24 mouse cellular contexts compared by ENCODE assay signal in the genomic region with DNA sequence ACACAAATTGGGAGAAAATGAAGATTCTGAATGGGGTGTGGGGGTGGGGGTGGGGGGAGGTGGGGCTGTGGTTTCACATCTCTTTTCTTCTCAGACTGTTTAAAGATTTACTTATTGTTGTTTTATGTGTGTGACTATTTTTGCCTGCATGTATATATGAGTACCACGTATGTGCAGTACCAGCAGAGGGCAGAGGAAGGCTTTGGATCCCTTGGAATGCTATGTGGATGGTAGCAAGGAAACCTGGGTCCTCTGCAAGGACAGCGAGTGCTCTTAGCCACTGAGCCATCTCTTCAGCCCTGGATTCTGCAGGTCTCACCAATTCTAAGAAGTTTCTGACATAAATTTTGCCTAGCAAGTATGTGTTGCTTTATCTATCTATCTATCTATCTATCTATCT. TPM values are rescaled to one million over a fixed set of nuclear protein-coding genes. Genes with fewer than 3 reads are reported as not detected.
DNase-seq lines count a peak whose midpoint lies in the region; ATAC-seq and TF ChIP-seq lines count a peak whose summit lies in the region.
"Had no signal": no experiment of that assay in that cellular context is flagged by ENCODE, and none has a peak within 500 bp of the region (broad histone marks: within the 10 kb centered on the region; RNA-seq: fewer than 3 reads in every experiment).

No protein-coding gene starts in this region.

- WGBS in kidney, adult 2 months = 88% methylated on average over 2 of the region's 2 CpGs
- WGBS in kidney, embryonic 14.5 days = 81% methylated on average over 2 of the region's 2 CpGs
- 85% methylated on average over 2 of the region's 2 CpGs for WGBS in lung, postnatal 0 days
- 80% methylated on average over 2 of the region's 2 CpGs for WGBS in stomach, postnatal 0 days

- H3K9me3 ChIP-seq in kidney, embryonic 14.5 days (ENCODE audit: control insufficient read depth, low read length) = no peaks in the 10 kb centered on the region
- no peaks in the 10 kb centered on the region for H3K9me3 ChIP-seq in lung, postnatal 0 days (ENCODE audit: low read length)
- H3K9me3 ChIP-seq in stomach, postnatal 0 days (ENCODE audit: control insufficient read depth, low read length) = no peaks in the 10 kb centered on the region
- H3K9me3 ChIP-seq: forebrain, embryonic 13.5 days; heart, embryonic 15.5 days; limb, embryonic 12.5 days; liver, embryonic 13.5 days; midbrain, embryonic 10.5 days had no signal

- TF ChIP-seq POLR2A in kidney, adult 2 months (IDR thresholded peaks at IDR 0.05; ENCODE audit: low read depth, low read length) = no peak

- H3K4me2 ChIP-seq in kidney, embryonic 14.5 days (replicated peaks; ENCODE audit: low read depth, low read length) = no peak overlapping the region
- H3K4me2 ChIP-seq in lung, postnatal 0 days (replicated peaks; ENCODE audit: low read depth, low read length) = no peak overlapping the region
- no peak overlapping the region for H3K4me2 ChIP-seq in stomach, postnatal 0 days (replicated peaks; ENCODE audit: low read depth)
- H3K4me2 ChIP-seq: forebrain, embryonic 13.5 days; heart, embryonic 15.5 days; limb, embryonic 12.5 days; liver, embryonic 13.5 days had no signal

- peak; percentile 16; the same call in 1 of the 2 replicates for TF ChIP-seq CTCF in kidney, adult 2 months (conservative IDR thresholded peaks at IDR 0.05; ENCODE audit: insufficient read depth, insufficient read length, low read depth, low read length)
- TF ChIP-seq CTCF in lung, postnatal 0 days (IDR thresholded peaks at IDR 0.05) = peak; percentile 63
- peak; percentile 60 for TF ChIP-seq CTCF in stomach, postnatal 0 days (IDR thresholded peaks at IDR 0.05; ENCODE audit: low read depth)

- no peak for TF ChIP-seq EP300 in lung, postnatal 0 days (IDR thresholded peaks at IDR 0.05)
- TF ChIP-seq EP300 in stomach, postnatal 0 days (optimal IDR thresholded peaks at IDR 0.05) = no peak

- DNase-seq in frontal cortex, postnatal 10 days (ENCODE audit: low spot score in 2 of 2) = no peak
- no peak for DNase-seq in kidney, adult 2 months
- peak; percentile 21 for DNase-seq in lung, postnatal 0 days (ENCODE audit: low spot score)
- no peak for DNase-seq in lung, postnatal 25 days (ENCODE audit: low spot score)
- no peak for DNase-seq in stomach, postnatal 0 days (ENCODE audit: low spot score)
- no peak for DNase-seq in retina, postnatal 1 day
- DNase-seq: adrenal gland, postnatal 25 days; heart, postnatal 4 days; kidney, adult 18-20 months; kidney, postnatal 25 days; liver, embryonic 13.5 days; right cerebral cortex, adult 18-20 months; thymus, postnatal 36 days had no signal

- ATAC-seq in frontal cortex, adult (ENCODE audit: low TSS enrichment) = peak; percentile 70; the same call in 1 of the 2 replicates
- ATAC-seq in kidney, embryonic 14.5 days (ENCODE audit: low FRiP score, low TSS enrichment) = no peak
- no peak for ATAC-seq in lung, postnatal 0 days
- no peak for ATAC-seq in stomach, postnatal 0 days (ENCODE audit: low FRiP score, low TSS enrichment)
- ATAC-seq: forebrain, embryonic 13.5 days; hindbrain, embryonic 16.5 days had no signal

- H3K4me1 ChIP-seq in kidney, adult 2 months (ENCODE audit: control insufficient read depth, insufficient read depth, low read length) = no peaks in the 10 kb centered on the region
- H3K4me1 ChIP-seq in kidney, embryonic 14.5 days (ENCODE audit: control insufficient read depth, insufficient read depth, low read length) = no peaks in the 10 kb centered on the region
- H3K4me1 ChIP-seq in lung, postnatal 0 days (ENCODE audit: insufficient read depth, low read depth, low read length) = no peaks in the 10 kb centered on the region
- H3K4me1 ChIP-seq in stomach, postnatal 0 days (replicated peaks; ENCODE audit: control insufficient read depth, insufficient read depth) = no peaks in the 10 kb centered on the region
- H3K4me1 ChIP-seq: forebrain, embryonic 13.5 days; heart, embryonic 15.5 days; limb, embryonic 12.5 days; liver, embryonic 13.5 days; midbrain, embryonic 10.5 days had no signal

- H3K36me3 ChIP-seq in kidney, adult 2 months (ENCODE audit: control insufficient read depth, insufficient read depth, low read length) = no peaks in the 10 kb centered on the region
- H3K36me3 ChIP-seq in kidney, embryonic 14.5 days (ENCODE audit: control insufficient read depth, insufficient read depth, low read length) = no peaks in the 10 kb centered on the region
- H3K36me3 ChIP-seq in lung, postnatal 0 days (ENCODE audit: insufficient read depth, low read length) = no peaks in the 10 kb centered on the region
- H3K36me3 ChIP-seq in stomach, postnatal 0 days (ENCODE audit: control insufficient read depth, insufficient read depth, low read length) = no peaks in the 10 kb centered on the region
- H3K36me3 ChIP-seq: heart, embryonic 15.5 days; limb, embryonic 12.5 days; liver, embryonic 13.5 days; midbrain, embryonic 10.5 days had no signal

- H3K9ac ChIP-seq in kidney, embryonic 14.5 days (ENCODE audit: low read depth, low read length) = no peak overlapping the region
- no peak overlapping the region for H3K9ac ChIP-seq in lung, postnatal 0 days (replicated peaks; ENCODE audit: low read depth)
- H3K9ac ChIP-seq in stomach, postnatal 0 days (ENCODE audit: low read length) = no peak overlapping the region
- H3K9ac ChIP-seq: forebrain, embryonic 13.5 days; heart, embryonic 15.5 days; limb, embryonic 12.5 days; liver, embryonic 13.5 days had no signal

- H3K27ac ChIP-seq in kidney, adult 2 months (ENCODE audit: insufficient read depth, low read depth, low read length) = no peak overlapping the region
- no peak overlapping the region for H3K27ac ChIP-seq in kidney, embryonic 14.5 days (ENCODE audit: low read depth, low read length)
- no peak overlapping the region for H3K27ac ChIP-seq in lung, postnatal 0 days (ENCODE audit: low read length)
- no peak overlapping the region for H3K27ac ChIP-seq in stomach, postnatal 0 days (replicated peaks)
- H3K27ac ChIP-seq: forebrain, embryonic 13.5 days; heart, embryonic 15.5 days; limb, embryonic 12.5 days; liver, embryonic 13.5 days; macrophage; midbrain, embryonic 10.5 days had no signal

- no peak overlapping the region for H3K4me3 ChIP-seq in kidney, adult 2 months (ENCODE audit: insufficient read depth, low read depth, low read length)
- H3K4me3 ChIP-seq in kidney, embryonic 14.5 days (ENCODE audit: low read length) = no peak overlapping the region
- no peak overlapping the region for H3K4me3 ChIP-seq in lung, postnatal 0 days (ENCODE audit: low read depth, low read length)
- no peak overlapping the region for H3K4me3 ChIP-seq in stomach, postnatal 0 days (ENCODE audit: low read depth, low read length)
- H3K4me3 ChIP-seq: forebrain, embryonic 13.5 days; heart, embryonic 15.5 days; limb, embryonic 12.5 days; liver, embryonic 13.5 days; midbrain, embryonic 10.5 days had no signal

- no peaks in the 10 kb centered on the region for H3K27me3 ChIP-seq in kidney, adult 2 months (replicated peaks; ENCODE audit: control insufficient read depth, insufficient read depth, low read length)
- H3K27me3 ChIP-seq in kidney, embryonic 14.5 days (ENCODE audit: control insufficient read depth, insufficient read depth, low read length) = no peaks in the 10 kb centered on the region
- no peaks in the 10 kb centered on the region for H3K27me3 ChIP-seq in lung, postnatal 0 days (replicated peaks; ENCODE audit: insufficient read depth, low read length)
- H3K27me3 ChIP-seq in stomach, postnatal 0 days (ENCODE audit: control insufficient read depth, insufficient read depth, low read length) = no peaks in the 10 kb centered on the region
- H3K27me3 ChIP-seq: forebrain, embryonic 13.5 days; limb, embryonic 12.5 days; liver, embryonic 13.5 days had no signal

RNA-seq across cellular contexts. Expression of gene Ppp4r4, which starts 32.8 kb away (rescaled TPM):
- polyA plus RNA-seq in kidney, adult 2 months (2012; rRNA removed) = 0.99 and 1.0 TPM in 2 replicates
- polyA plus RNA-seq in kidney, embryonic 14.5 days (2014; fragmentation: Nextera tagmentation; extraction: Ambion mirVana) = 1.2 and 2.0 TPM in 2 replicates
- polyA plus RNA-seq in lung, postnatal 0 days (2015; fragmentation: Nextera tagmentation; extraction: Ambion mirVana) = 6.1 and 6.3 TPM in 2 replicates
- polyA plus RNA-seq in stomach, postnatal 0 days (2015; fragmentation: Nextera tagmentation; extraction: Ambion mirVana) = 0.38 and 0.53 TPM in 2 replicates

RNA-seq across cellular contexts. Expression of gene Ifi27l2b, which starts 42.2 kb away (rescaled TPM):
- polyA plus RNA-seq in kidney, adult 2 months (2012; rRNA removed) = 0.08 and 0.19 TPM in 2 replicates
- not detected in 2 replicates for polyA plus RNA-seq in kidney, embryonic 14.5 days (2014; fragmentation: Nextera tagmentation; extraction: Ambion mirVana)
- not detected in 2 replicates for polyA plus RNA-seq in lung, postnatal 0 days (2015; fragmentation: Nextera tagmentation; extraction: Ambion mirVana)
- 17.3 and 19.4 TPM in 2 replicates for polyA plus RNA-seq in stomach, postnatal 0 days (2015; fragmentation: Nextera tagmentation; extraction: Ambion mirVana)
- polyA plus RNA-seq: cerebellum, adult 2 months; embryonic facial prominence, embryonic 11.5 days; forebrain, embryonic 13.5 days; hindbrain, embryonic 16.5 days; limb, embryonic 12.5 days; liver, embryonic 13.5 days; macrophage; midbrain, embryonic 10.5 days; neural tube, embryonic 11.5 days had no signal

RNA-seq across cellular contexts. Expression of gene Ifi27l2a, which starts 55.8 kb away (rescaled TPM):
- polyA plus RNA-seq in kidney, adult 2 months (2012; rRNA removed) = 427 and 428 TPM in 2 replicates
- polyA plus RNA-seq in kidney, embryonic 14.5 days (2014; fragmentation: Nextera tagmentation; extraction: Ambion mirVana) = 5.9 and 8.0 TPM in 2 replicates
- polyA plus RNA-seq in lung, postnatal 0 days (2015; fragmentation: Nextera tagmentation; extraction: Ambion mirVana) = 23.1 and 47.7 TPM in 2 replicates
- polyA plus RNA-seq in stomach, postnatal 0 days (2015; fragmentation: Nextera tagmentation; extraction: Ambion mirVana) = 85.4 and 110 TPM in 2 replicates

Comparison
In these comparisons a context has a peak if more than half of its experiments do, and no peak if none do; other contexts are left out.
1. RNA of gene Ifi27l2b, which starts 42.2 kb away (polyA plus RNA-seq): 17.3 to 19.4 TPM in stomach, postnatal 0 days; 0.08 to 0.19 TPM in kidney, adult 2 months, not detected in lung, postnatal 0 days and not detected in kidney, embryonic 14.5 days; every median in the first group is over 10 times any median in the second.
2. Peak in every context shown above with its lines, with median percentiles within 50 percentile points of each other: CTCF ChIP-seq.